Mouse (Mus musculus) bone marrow, adult 2 months (tissue): Measurements from ENCODE around the gene Prkcb. TPM values are rescaled to one million over a fixed set of nuclear protein-coding genes. Genes with fewer than 3 reads are reported as not detected.
A peak's percentile ranks its signal among the peaks of the same experiment; 100 is the strongest.

Source experiments
- H3K27ac ChIP-seq: fragments of 200-500 bp; 2 replicates; pipeline ENCODE4 v1.5.1; 2012; ENCODE audit warnings: low read depth, mild to moderate bottlenecking, control low read depth, inconsistent platforms, low read length; ENCODE audit not compliant: control insufficient read depth, poor library complexity, insufficient read depth
- H3K4me1 ChIP-seq: fragments of 200-500 bp; 2 replicates; pipeline ENCODE4 v1.6.1; 2011; ENCODE audit warnings: low read length; ENCODE audit not compliant: control insufficient read depth, insufficient read depth
- H3K4me3 ChIP-seq: fragments of 200-500 bp; replicated peaks from 2 replicates; pipeline ENCODE3; 2011; ENCODE audit warnings: mild to moderate bottlenecking, low read depth, low read length, control low read depth; ENCODE audit not compliant: control insufficient read depth
- CTCF ChIP-seq: fragments of 200-500 bp; IDR thresholded peaks from 2 replicates; pipeline ENCODE4 v1.5.1; 2011; ENCODE audit warnings: low read length, control low read depth; ENCODE audit not compliant: control insufficient read depth, insufficient read depth
- POLR2A ChIP-seq: fragments of 200-500 bp; IDR thresholded peaks from 2 replicates; pipeline ENCODE4 v1.6.1; 2011; ENCODE audit warnings: low read depth, mild to moderate bottlenecking, control low read depth, low read length, borderline replicate concordance; ENCODE audit not compliant: control insufficient read depth
- WGBS: fragments of 180-500 bp; shearing (Covaris S2); methylation state at CpG from one replicate; pipeline ENCODE4 v1.1.7; 2018; 5-methylcytosine and 5-hydroxymethylcytosine counted together
- polyA plus RNA-seq: library from polyadenylated mRNA; stranded (reverse); fragments of >200 nt; gene quantifications from 2 replicates; pipeline ENCODE4 v1.2.4, GENCODE M21; 2011; ENCODE audit warnings: low replicate concordance; ENCODE audit not compliant: missing spikeins, insufficient read depth, insufficient read length

Gene Prkcb
- polyA plus RNA-seq, 1 experiment, result 115 TPM

GRCm38 (mm10) chr7:122477566-122478564 lies 189.3 kb downstream of the Prkcb start:
- no peak for TF ChIP-seq CTCF
- no peak for TF ChIP-seq POLR2A
- Histone ChIP-seq H3K27ac (no peak overlapping the region), H3K4me3 (no peak overlapping the region), H3K4me1 (no peaks in the 10 kb centered on the region)
- WGBS, result 65% methylated on average over 21 of the region's 21 CpGs

DNA sequence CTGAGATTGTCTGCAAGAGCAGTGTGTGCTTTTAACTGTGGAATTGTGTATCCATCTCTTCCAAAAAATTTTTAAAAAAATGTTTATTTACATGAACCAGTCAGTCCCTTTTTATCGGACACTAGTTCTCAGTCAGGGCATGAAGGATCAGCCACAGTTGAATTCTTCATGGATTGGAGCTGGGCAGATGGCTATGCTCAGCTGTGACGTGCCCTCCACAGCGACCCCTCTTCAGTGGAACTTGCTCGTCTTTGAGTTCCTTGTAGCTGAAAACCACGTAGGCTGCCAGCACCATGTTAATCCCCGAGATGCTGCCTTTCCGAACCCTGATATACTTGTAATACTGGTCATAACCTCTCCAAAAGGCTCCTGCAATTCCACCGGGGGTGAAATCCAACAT lies 195.4 kb downstream of the Prkcb start:
- no peak for TF ChIP-seq POLR2A
- no peak for TF ChIP-seq CTCF
- no peaks in the 10 kb centered on the region for H3K4me1 ChIP-seq
- H3K27ac ChIP-seq, result no peak overlapping the region
- 81% methylated on average over 8 of the region's 8 CpGs for WGBS
- H3K4me3 ChIP-seq, result no peak overlapping the region

- TF ChIP-seq POLR2A, result no peak
- no peak for TF ChIP-seq CTCF
- Histone ChIP-seq H3K4me1 (no peaks in the 10 kb centered on the region), H3K4me3 (no peak overlapping the region), H3K27ac (no peak overlapping the region)
- 77% methylated on average over 11 of the region's 11 CpGs for WGBS
Observed at GRCm38 (mm10) chr7:122487929-122488571, 199.5 kb downstream of the Prkcb start.

DNA sequence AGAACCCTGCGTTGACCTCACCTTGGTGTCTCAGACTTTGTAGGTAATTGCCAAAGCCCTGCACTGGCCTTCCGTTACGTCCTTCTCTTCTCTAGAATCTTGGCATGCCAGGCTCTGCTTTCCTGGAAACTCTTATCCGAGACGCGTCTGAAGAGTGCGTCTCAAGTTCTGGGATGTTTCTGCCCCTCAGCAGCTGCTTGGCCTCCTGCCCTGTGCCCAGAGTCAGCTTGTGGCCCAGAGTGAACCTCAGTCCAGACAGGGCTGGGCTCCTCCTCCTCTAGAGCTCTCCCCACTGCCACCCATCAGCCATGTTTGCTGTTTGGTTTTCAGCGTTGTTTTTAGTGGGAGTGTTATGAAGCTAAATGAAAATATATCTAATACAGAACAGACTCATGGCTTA lies 203.5 kb downstream of the Prkcb start:
- 89% methylated on average over 8 of the region's 8 CpGs for WGBS
- H3K27ac ChIP-seq, result no peak overlapping the region
- no peak for TF ChIP-seq CTCF
- no peak for TF ChIP-seq POLR2A
- H3K4me3 ChIP-seq, result no peak overlapping the region
- H3K4me1 ChIP-seq, result no peaks in the 10 kb centered on the region

DNA sequence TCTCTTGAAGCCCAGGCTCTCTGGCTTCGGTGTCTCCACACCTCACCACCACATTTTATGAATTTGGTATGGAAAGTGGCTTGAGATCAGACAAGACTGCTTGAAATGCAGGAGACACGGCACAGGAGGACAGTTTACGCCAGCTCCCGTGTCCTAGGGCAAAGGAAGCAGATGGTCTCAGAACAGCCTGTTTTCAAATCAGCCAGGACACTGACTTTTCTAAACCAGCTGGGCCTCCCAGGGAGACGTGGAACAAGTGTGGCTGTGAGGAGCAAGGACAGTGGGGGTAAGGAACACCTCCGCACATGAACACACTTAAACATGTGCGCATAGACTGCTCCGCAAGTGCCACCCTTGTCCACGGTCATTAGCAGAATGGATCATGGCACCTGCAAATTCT lies 204.4 kb downstream of the Prkcb start:
- TF ChIP-seq POLR2A (no peak), CTCF (no peak)
- H3K4me3 ChIP-seq, result no peak overlapping the region
- WGBS, result 85% methylated on average over 9 of the region's 9 CpGs
- H3K4me1 ChIP-seq, result no peaks in the 10 kb centered on the region
- H3K27ac ChIP-seq, result no peak overlapping the region

DNA sequence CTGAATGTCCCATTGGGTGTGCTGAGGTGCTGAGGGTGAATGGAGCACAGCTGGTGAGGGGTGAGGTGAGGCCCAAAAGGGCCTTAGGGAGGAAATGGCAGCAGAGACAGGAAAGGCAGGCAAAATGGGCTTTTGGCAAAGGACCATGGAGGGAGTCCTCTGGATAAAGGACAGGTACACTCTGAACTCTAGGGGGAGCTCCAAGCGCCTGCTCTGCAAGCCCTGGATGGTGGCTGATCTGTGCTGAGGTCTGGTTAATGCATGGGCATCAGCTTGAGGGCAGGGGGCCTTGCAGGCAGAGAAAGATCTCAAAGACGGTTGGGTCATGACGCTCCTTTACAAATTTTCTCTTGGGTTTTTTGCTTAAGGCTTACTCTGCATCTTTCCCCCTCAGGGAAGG lies 205.5 kb downstream of the Prkcb start:
- WGBS, result 38% methylated on average over 3 of the region's 3 CpGs
- Histone ChIP-seq H3K4me1 (no peaks in the 10 kb centered on the region), H3K27ac (no peak overlapping the region), H3K4me3 (no peak overlapping the region)
- TF ChIP-seq POLR2A, result no peak
- TF ChIP-seq CTCF, result peak; percentile 44; the same call in 1 of the 2 replicates

GRCm38 (mm10) chr7:122497516-122497915 lies 209.0 kb downstream of the Prkcb start:
- Histone ChIP-seq H3K4me3 (no peak overlapping the region), H3K27ac (no peak overlapping the region), H3K4me1 (no peaks in the 10 kb centered on the region)
- no peak for TF ChIP-seq POLR2A
- no peak for TF ChIP-seq CTCF
- WGBS, result 62% methylated on average over 8 of the region's 8 CpGs

- H3K27ac ChIP-seq, result no peak overlapping the region
- TF ChIP-seq CTCF (no peak), POLR2A (no peak)
- WGBS, result 58% methylated on average over 5 of the region's 5 CpGs
- no peak overlapping the region for H3K4me3 ChIP-seq
- no peaks in the 10 kb centered on the region for H3K4me1 ChIP-seq
Observed at GRCm38 (mm10) chr7:122498461-122498860, 209.9 kb downstream of the Prkcb start.
